Mouse (Mus musculus): ENCODE measurements around the gene Mrln. TPM values are rescaled to one million over a fixed set of nuclear protein-coding genes. Genes with fewer than 3 reads are reported as not detected.

Mrln gene
- polyA plus RNA-seq (2012; rRNA removed): 0.38 TPM in 1 of 2 replicates, not detected in the other

GRCm38 (mm10) chr10:70204505-70205399, at the start of gene Mrln:
Mrln (plus strand) TSS chr10:70204664.

GRCm38 (mm10) chr10:70244921-70245558, 40.6 kb downstream of the Mrln start, which contains the start of gene Slc16a9:
Slc16a9 (plus strand) TSS chr10:70245100.

Other genes starting within 250 kb of the Mrln start
- gene Ccdc6, start 107.5 kb upstream of the Mrln start, polyA plus RNA-seq (2012; rRNA removed): 35.0 TPM in 2 replicates
- 3.5 and 5.4 TPM in 2 replicates for gene Slc16a9, start 40.4 kb downstream of the Mrln start, polyA plus RNA-seq (2012; rRNA removed)
- 0.97 and 1.2 TPM in 2 replicates for gene Fam13c, start 235.8 kb downstream of the Mrln start, polyA plus RNA-seq (2012; rRNA removed)